Mouse (Mus musculus) MEL (cell line): ENCODE results near the gene Yipf1. TPM values are rescaled to one million over a fixed set of nuclear protein-coding genes. Genes with fewer than 3 reads are reported as not detected.

Experiments
- DNase-seq: peaks from one replicate; pipeline ENCODE4 v3.0.0; 2011; ENCODE audit warnings: low read depth, low spot score
- H3K27ac ChIP-seq: 2 replicates; pipeline ENCODE4 v1.5.1; 2012; ENCODE audit warnings: low read depth, mild to moderate bottlenecking, control low read depth, low read length, moderate library complexity; ENCODE audit not compliant: control insufficient read depth
- H3K27me3 ChIP-seq, 2 experiments: fragments of 150-350 bp in 1 of 2; sonication (generic) in 1 of 2; 2 replicates each; pipeline ENCODE4 v1.6.1; 2012; ENCODE audit warnings: low read length in 2 of 2, mild to moderate bottlenecking in 2 of 2, improper control_type of control experiment in 1 of 2, moderate library complexity in 1 of 2; ENCODE audit not compliant: insufficient read depth in 2 of 2, control insufficient read depth in 1 of 2
- H3K36me3 ChIP-seq, 2 experiments: 2 replicates each; pipeline ENCODE4 v1.6.1; 2012 to 2014; ENCODE audit warnings: low read length in 2 of 2, improper control_type of control experiment in 1 of 2, inconsistent platforms in 1 of 2, mild to moderate bottlenecking in 1 of 2; ENCODE audit not compliant: insufficient read depth in 2 of 2, control insufficient read depth in 1 of 2
- H3K4me1 ChIP-seq, 2 experiments: fragments of 150-350 bp in 1 of 2; sonication (generic) in 1 of 2; 2 replicates each; pipeline ENCODE4 v1.6.1; 2012; ENCODE audit warnings: low read length in 2 of 2, improper control_type of control experiment in 1 of 2, mild to moderate bottlenecking in 1 of 2; ENCODE audit not compliant: insufficient read depth in 2 of 2, control insufficient read depth in 1 of 2
- H3K4me3 ChIP-seq, 2 experiments: fragments of 150-350 bp in 1 of 2; sonication (generic) in 1 of 2; 2 replicates each; pipeline ENCODE4 v1.5.1; 2012; ENCODE audit warnings: low read depth in 2 of 2, low read length in 2 of 2, mild to moderate bottlenecking in 2 of 2, moderate library complexity in 2 of 2, control low read depth in 1 of 2, improper control_type of control experiment in 1 of 2; ENCODE audit not compliant: control insufficient read depth in 1 of 2, insufficient read depth in 1 of 2
- H3K79me2 ChIP-seq: 2 replicates; pipeline ENCODE4 v1.6.1; 2012; ENCODE audit warnings: mild to moderate bottlenecking, low read length, moderate library complexity; ENCODE audit not compliant: control insufficient read depth, poor library complexity, insufficient read depth
- H3K9ac ChIP-seq: 2 replicates; pipeline ENCODE4 v1.6.1; 2012; ENCODE audit warnings: low read depth, mild to moderate bottlenecking, control low read depth, low read length, moderate library complexity; ENCODE audit not compliant: control insufficient read depth, poor library complexity, severe bottlenecking
- H3K9me3 ChIP-seq: fragments of 150-350 bp; sonication (generic); replicated peaks from 2 replicates; pipeline ENCODE4 v1.6.1; 2012; ENCODE audit warnings: mild to moderate bottlenecking, low read length, improper control_type of control experiment, moderate library complexity; ENCODE audit not compliant: insufficient read depth
- BHLHE40 ChIP-seq: IDR thresholded peaks from 2 replicates; pipeline ENCODE4 v1.6.1; 2012; ENCODE audit warnings: low read depth, mild to moderate bottlenecking, inconsistent platforms, low read length, improper control_type of control experiment, borderline replicate concordance
- CHD1 ChIP-seq: IDR thresholded peaks from 2 replicates; pipeline ENCODE4 v1.6.1; 2012; ENCODE audit warnings: low read depth, mild to moderate bottlenecking, inconsistent platforms, low read length, improper control_type of control experiment
- CHD2 ChIP-seq: IDR thresholded peaks from 2 replicates; pipeline ENCODE4 v1.6.1; 2011; ENCODE audit warnings: low read length, improper control_type of control experiment
- E2F4 ChIP-seq: IDR thresholded peaks from 2 replicates; pipeline ENCODE4 v1.6.1; 2011; ENCODE audit warnings: low read depth, low read length, improper control_type of control experiment, borderline replicate concordance
- ELF1 ChIP-seq: IDR thresholded peaks from 2 replicates; pipeline ENCODE4 v1.6.1; 2014; ENCODE audit warnings: low read depth, mild to moderate bottlenecking, inconsistent platforms, low read length, improper control_type of control experiment, moderate library complexity
- EP300 ChIP-seq, 2 experiments: IDR thresholded peaks; 2 replicates each; pipeline ENCODE4 v1.6.1; 2011; ENCODE audit warnings: improper control_type of control experiment in 2 of 2, low read length in 2 of 2, low read depth in 1 of 2, mild to moderate bottlenecking in 1 of 2
- GATA1 ChIP-seq: IDR thresholded peaks from 2 replicates; pipeline ENCODE4 v1.6.1; 2011; ENCODE audit warnings: low read depth, low read length, improper control_type of control experiment
- HCFC1 ChIP-seq: IDR thresholded peaks from 2 replicates; pipeline ENCODE4 v1.6.1; 2012; ENCODE audit warnings: low read depth, mild to moderate bottlenecking, inconsistent platforms, low read length, improper control_type of control experiment, moderate library complexity
- JUND ChIP-seq: IDR thresholded peaks from 2 replicates; pipeline ENCODE4 v1.6.1; 2011; ENCODE audit warnings: low read depth, mild to moderate bottlenecking, improper control_type of control experiment, low read length
- MAFK ChIP-seq: IDR thresholded peaks from 2 replicates; pipeline ENCODE4 v1.6.1; 2011; ENCODE audit warnings: low read depth, mild to moderate bottlenecking, low read length, improper control_type of control experiment, borderline replicate concordance
- MAX ChIP-seq: IDR thresholded peaks from 2 replicates; pipeline ENCODE4 v1.6.1; 2011; ENCODE audit warnings: low read length, improper control_type of control experiment
- MXI1 ChIP-seq: IDR thresholded peaks from 2 replicates; pipeline ENCODE4 v1.6.1; 2011; ENCODE audit warnings: mild to moderate bottlenecking, low read depth, low read length, improper control_type of control experiment
- NELFE ChIP-seq: IDR thresholded peaks from 2 replicates; pipeline ENCODE4 v1.6.1; 2011; ENCODE audit warnings: low read depth, low read length, improper control_type of control experiment
- NRF1 ChIP-seq: IDR thresholded peaks from 2 replicates; pipeline ENCODE4 v1.6.1; 2014; ENCODE audit warnings: low read depth, mild to moderate bottlenecking, inconsistent platforms, low read length, improper control_type of control experiment, moderate library complexity; ENCODE audit not compliant: poor library complexity, insufficient read depth, severe bottlenecking
- POLR2AphosphoS2 ChIP-seq: IDR thresholded peaks from 2 replicates; pipeline ENCODE4 v1.6.1; 2011; ENCODE audit warnings: low read length, improper control_type of control experiment
- POLR2AphosphoS5 ChIP-seq: IDR thresholded peaks from 2 replicates; pipeline ENCODE4 v1.6.1; 2012; ENCODE audit warnings: low read depth, borderline replicate concordance, mild to moderate bottlenecking, inconsistent platforms, low read length, moderate library complexity, mixed read lengths
- RAD21 ChIP-seq: IDR thresholded peaks from 2 replicates; pipeline ENCODE4 v1.6.1; 2011; ENCODE audit warnings: mild to moderate bottlenecking, low read depth, low read length, improper control_type of control experiment
- SIN3A ChIP-seq: IDR thresholded peaks from 2 replicates; pipeline ENCODE4 v1.6.1; 2012; ENCODE audit warnings: low read length, improper control_type of control experiment, inconsistent platforms
- TBP ChIP-seq: IDR thresholded peaks from 2 replicates; pipeline ENCODE4 v1.8.0; 2011; ENCODE audit warnings: low read depth, low read length, improper control_type of control experiment
- UBTF ChIP-seq: IDR thresholded peaks from 2 replicates; pipeline ENCODE4 v1.6.1; 2012; ENCODE audit warnings: low read depth, mild to moderate bottlenecking, inconsistent platforms, low read length, improper control_type of control experiment, moderate library complexity, borderline replicate concordance; ENCODE audit not compliant: insufficient read depth
- USF2 ChIP-seq, 2 experiments: IDR thresholded peaks; 2 replicates each; pipeline ENCODE4 v1.6.1; 2011 to 2012; ENCODE audit warnings: improper control_type of control experiment in 2 of 2, low read length in 2 of 2, borderline replicate concordance in 1 of 2, inconsistent platforms in 1 of 2, low read depth in 1 of 2, mild to moderate bottlenecking in 1 of 2; ENCODE audit not compliant: insufficient read depth in 1 of 2
- ZKSCAN1 ChIP-seq: IDR thresholded peaks from 2 replicates; pipeline ENCODE4 v1.6.1; 2012; ENCODE audit warnings: low read depth, mild to moderate bottlenecking, inconsistent platforms, low read length, improper control_type of control experiment, moderate library complexity
- ZMIZ1 ChIP-seq: IDR thresholded peaks from 2 replicates; pipeline ENCODE4 v1.6.1; 2012; ENCODE audit warnings: low read depth, mild to moderate bottlenecking, inconsistent platforms, low read length, improper control_type of control experiment, moderate library complexity
- polyA plus RNA-seq, 2 experiments: library from polyadenylated mRNA; stranded (reverse) in 1 of 2; unstranded in 1 of 2; fragments of >175 nt in 1 of 2; fragments of >200 nt in 1 of 2; gene quantifications; 2 replicates each; pipeline versions ENCODE4 v1.2.1 to v1.2.4; 2012; ENCODE audit warnings: low replicate concordance in 2 of 2, low read depth in 1 of 2; ENCODE audit not compliant: insufficient read length in 2 of 2, insufficient read depth in 1 of 2, missing spikeins in 1 of 2
- total RNA-seq: library from RNA; depleted of rRNA; stranded (reverse); fragments of 300-350 nt; gene quantifications from 2 replicates; pipeline ENCODE4 v1.2.3, GENCODE M21; 2012

Gene Yipf1
- total and polyA plus RNA-seq, 3 experiments, result 40.6 to 549 (median 43.5) TPM

- H3K27me3 ChIP-seq, result peaks cover 5 to 11% of the 10 kb centered on the region in 2 experiments; a peak in 2 of 4 replicates
- TF ChIP-seq SIN3A (no peak), UBTF (no peak), POLR2AphosphoS2 (no peak), TBP (no peak), GATA1 (no peak), POLR2AphosphoS5 (no peak), CHD2 (no peak), USF2 (IDR thresholded peaks at IDR 0.05; ENCODE audit: borderline replicate concordance in 1 of 2, insufficient read depth in 1 of 2, low read depth in 1 of 2, low read length in 2 of 2) (no peak), MAX (no peak), NRF1 (no peak), MXI1 (no peak), ZMIZ1 (no peak), NELFE (no peak)
- no peak overlapping the region; the same call in 1 of the 2 replicates for H3K9ac ChIP-seq
- no peak overlapping the region for H3K27ac ChIP-seq
- H3K36me3 ChIP-seq, result no peaks in the 10 kb centered on the region
- peak; percentile 28 for DNase-seq
- H3K9me3 ChIP-seq, result no peaks in the 10 kb centered on the region
- no peak overlapping the region for H3K4me3 ChIP-seq
- H3K4me1 ChIP-seq, result no peaks in the 10 kb centered on the region; a peak in 1 of 4 replicates
- H3K79me2 ChIP-seq, result no peaks in the 10 kb centered on the region
Measured at GRCm38 (mm10) chr4:107302832-107303231, 11.3 kb upstream of the Yipf1 start.

- DNase-seq, result no peak
- Histone ChIP-seq H3K79me2 (no peaks in the 10 kb centered on the region), H3K27ac (no peak overlapping the region), H3K9ac (no peak overlapping the region), H3K36me3 (no peaks in the 10 kb centered on the region), H3K4me1 (no peaks in the 10 kb centered on the region; a peak in 1 of 4 replicates), H3K9me3 (no peaks in the 10 kb centered on the region), H3K4me3 (no peak overlapping the region), H3K27me3 (peaks cover 6 to 15% of the 10 kb centered on the region in 2 experiments; a peak in 3 of 4 replicates)
- TF ChIP-seq USF2 (IDR thresholded peaks at IDR 0.05; ENCODE audit: borderline replicate concordance in 1 of 2, insufficient read depth in 1 of 2, low read depth in 1 of 2, low read length in 2 of 2) (no peak), TBP (no peak), HCFC1 (no peak)
Measured at GRCm38 (mm10) chr4:107303531-107303930, 10.6 kb upstream of the Yipf1 start.

GRCm38 (mm10) chr4:107306966-107307365 lies 7.2 kb upstream of the Yipf1 start, which contains the start of gene Dio1:
TSS of gene Dio1 (minus strand) at chr4:107307169.
- no peaks in the 10 kb centered on the region; a peak in 1 of 4 replicates for H3K4me1 ChIP-seq
- no peak within 1 kb of the TSS for H3K27ac ChIP-seq
- no peak for DNase-seq
- TF ChIP-seq CHD2 (no peak), BHLHE40 (no peak), ZKSCAN1 (no peak), MAFK (no peak), CHD1 (no peak), ZMIZ1 (no peak), RAD21 (no peak), EP300 (IDR thresholded peaks at IDR 0.05; ENCODE audit: low read depth in 1 of 2, low read length in 2 of 2) (no peak), ELF1 (no peak), JUND (no peak), E2F4 (no peak)
- H3K27me3 ChIP-seq, result peaks cover 7 to 15% of the 10 kb centered on the region in 2 experiments; a peak in 3 of 4 replicates
- no peaks in the 10 kb centered on the region for H3K79me2 ChIP-seq
- H3K36me3 ChIP-seq, result no peaks in the 10 kb centered on the region
- no peaks in the 10 kb centered on the region for H3K9me3 ChIP-seq
- H3K9ac ChIP-seq, result no peak within 1 kb of the TSS
- no peak within 1 kb of the TSS for H3K4me3 ChIP-seq
